Mouse (Mus musculus) hindbrain, embryonic 13.5 days (tissue): ENCODE measurements around the gene Fgf18. TPM values are rescaled to one million over a fixed set of nuclear protein-coding genes. Genes with fewer than 3 reads are reported as not detected.

Source experiments
- ATAC-seq: fragments of 200-750 bp; cut with Nextera tagmentation; 2 replicates; pipeline ENCODE4 v1.8.0; 2017; ENCODE audit warnings: moderate TSS enrichment; ENCODE audit not compliant: low FRiP score
- H3K27ac ChIP-seq: fragments of 300-500 bp; sonication (generic); 2 replicates; pipeline ENCODE4 v1.5.1; 2015; ENCODE audit warnings: inconsistent platforms, mild to moderate bottlenecking, moderate library complexity
- H3K27me3 ChIP-seq: fragments of 300-500 bp; sonication (generic); 2 replicates; pipeline ENCODE4 v1.6.1; 2015; ENCODE audit warnings: mild to moderate bottlenecking, inconsistent platforms
- H3K36me3 ChIP-seq: fragments of 300-500 bp; sonication (generic); 2 replicates; pipeline ENCODE4 v1.6.1; 2015; ENCODE audit warnings: mild to moderate bottlenecking, inconsistent platforms
- H3K4me1 ChIP-seq: fragments of 300-500 bp; sonication (generic); replicated peaks from 2 replicates; pipeline ENCODE4 v1.6.1; 2015; ENCODE audit warnings: inconsistent platforms
- H3K4me2 ChIP-seq: fragments of 300-500 bp; sonication (generic); 2 replicates; pipeline ENCODE4 v1.6.1; 2015; ENCODE audit warnings: inconsistent platforms, mild to moderate bottlenecking, moderate library complexity
- H3K4me3 ChIP-seq: fragments of 300-500 bp; sonication (generic); 2 replicates; pipeline ENCODE4 v1.5.1; 2015; ENCODE audit warnings: mild to moderate bottlenecking, inconsistent platforms
- H3K9ac ChIP-seq: fragments of 300-500 bp; sonication (generic); 2 replicates; pipeline ENCODE4 v1.6.1; 2015; ENCODE audit warnings: mild to moderate bottlenecking, inconsistent platforms
- H3K9me3 ChIP-seq: fragments of 300-500 bp; sonication (generic); 2 replicates; pipeline ENCODE4 v1.6.1; 2016; ENCODE audit warnings: inconsistent platforms
- WGBS: fragments of 180-500 bp; shearing (Covaris S2); methylation state at CpG from one replicate; pipeline ENCODE4 v1.1.7; 2015; 5-methylcytosine and 5-hydroxymethylcytosine counted together
- polyA plus RNA-seq: library from polyadenylated mRNA; unstranded; fragments of >200 nt; fragmentation: Nextera tagmentation; extraction: Ambion mirVana; gene quantifications from 2 replicates; pipeline ENCODE4 v1.2.1, GENCODE M21; 2015

The Fgf18 gene
- polyA plus RNA-seq, 1 experiment from 2014 or later: 4.8 TPM

DNA sequence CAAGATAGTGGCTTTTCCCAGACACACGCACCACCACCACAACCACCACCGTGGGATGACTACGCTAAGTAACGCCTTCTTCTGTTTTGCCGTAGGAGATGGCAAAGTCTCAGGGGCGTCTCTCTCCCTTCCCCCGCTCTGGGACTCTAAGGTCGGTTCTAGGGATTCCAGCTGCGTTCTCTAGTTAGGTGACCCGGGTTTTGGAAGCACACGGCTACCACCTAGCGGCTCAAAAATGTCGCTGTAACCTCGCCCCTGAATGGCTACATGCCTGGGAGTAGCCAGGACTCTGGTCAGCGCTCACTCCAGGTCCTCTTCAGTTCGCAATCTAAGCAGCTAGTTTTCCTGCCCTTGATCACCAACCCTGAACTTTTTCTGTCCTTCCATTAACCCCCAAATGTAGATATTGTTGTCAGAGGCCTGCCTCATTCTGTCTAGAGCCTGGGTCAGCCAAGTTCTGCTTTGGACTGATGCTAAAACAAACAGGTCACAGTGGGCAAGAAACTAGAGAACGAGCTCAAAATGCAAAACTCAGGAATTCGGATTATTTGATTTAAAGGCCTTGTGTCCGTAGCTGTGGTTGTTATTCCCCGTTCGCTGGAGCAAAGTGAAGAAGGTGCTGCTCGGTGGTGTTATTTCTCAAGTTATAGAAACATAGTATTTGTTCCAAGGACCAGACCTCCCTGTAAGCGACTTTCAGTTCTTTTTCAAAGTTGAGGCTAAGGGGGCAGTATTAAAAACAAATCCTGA lies 1.3 kb upstream of the Fgf18 start:
- Histone ChIP-seq H3K4me2 (peak overlapping the region; percentile 84), H3K27me3 (peaks cover 20% of the 10 kb centered on the region), H3K4me1 (peaks cover 46% of the 10 kb centered on the region), H3K27ac (peak overlapping the region; percentile 86), H3K4me3 (peak overlapping the region; percentile 64), H3K9ac (peak overlapping the region; percentile 85; the same call in 1 of the 2 replicates), H3K36me3 (peaks cover 37% of the 10 kb centered on the region), H3K9me3 (no peaks in the 10 kb centered on the region)
- 8% methylated on average over 23 of the region's 23 CpGs for WGBS
- peak; percentile 71 for ATAC-seq

DNA sequence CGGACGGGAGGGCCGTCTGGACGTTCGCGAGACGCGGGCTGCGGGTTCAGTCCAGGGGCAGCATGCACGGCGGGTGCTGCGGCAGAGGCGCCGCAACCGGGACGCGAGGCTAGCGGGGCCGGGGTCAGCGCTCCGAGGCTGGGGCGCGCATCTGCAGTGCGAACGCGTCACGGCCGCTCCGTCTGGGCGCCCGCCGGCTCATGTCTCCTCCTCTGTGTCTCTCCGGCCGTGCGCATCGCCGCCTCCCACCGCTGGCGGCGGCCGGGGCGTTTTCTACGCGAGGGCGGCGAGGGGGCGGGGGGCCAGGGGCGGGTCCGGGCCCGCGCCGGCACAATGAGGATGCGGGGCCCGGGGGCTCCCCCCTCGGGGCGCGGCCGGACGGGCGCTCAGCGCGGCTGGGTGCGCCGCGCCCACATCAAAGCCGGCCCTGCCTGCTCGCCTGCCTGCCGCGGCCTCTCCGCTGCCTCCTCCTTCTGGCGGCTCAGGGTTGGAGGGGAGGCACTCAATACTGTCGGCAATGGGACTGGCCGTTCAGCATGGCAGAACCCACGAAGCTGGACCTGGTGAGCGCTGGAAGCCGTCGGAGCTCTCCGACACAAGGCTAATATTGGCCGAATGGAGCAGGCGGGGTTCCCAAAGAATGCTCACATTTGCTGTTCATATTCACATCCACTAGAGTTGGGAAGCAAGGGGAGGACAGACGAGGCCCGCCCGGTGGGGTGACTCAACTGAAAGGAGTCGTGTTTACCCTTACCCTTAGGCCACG lies 555 bp upstream of the Fgf18 start:
- Histone ChIP-seq H3K27me3 (peaks cover 27% of the 10 kb centered on the region), H3K9me3 (no peaks in the 10 kb centered on the region), H3K4me2 (peak overlapping the region; percentile 84), H3K4me1 (peaks cover 50% of the 10 kb centered on the region), H3K9ac (peak overlapping the region; percentile 85), H3K4me3 (peak overlapping the region; percentile 64), H3K27ac (peak overlapping the region; percentile 86), H3K36me3 (peaks cover 29% of the 10 kb centered on the region)
- ATAC-seq: peak; percentile 73
- under 1% methylated on average over 74 of the region's 85 CpGs for WGBS

DNA sequence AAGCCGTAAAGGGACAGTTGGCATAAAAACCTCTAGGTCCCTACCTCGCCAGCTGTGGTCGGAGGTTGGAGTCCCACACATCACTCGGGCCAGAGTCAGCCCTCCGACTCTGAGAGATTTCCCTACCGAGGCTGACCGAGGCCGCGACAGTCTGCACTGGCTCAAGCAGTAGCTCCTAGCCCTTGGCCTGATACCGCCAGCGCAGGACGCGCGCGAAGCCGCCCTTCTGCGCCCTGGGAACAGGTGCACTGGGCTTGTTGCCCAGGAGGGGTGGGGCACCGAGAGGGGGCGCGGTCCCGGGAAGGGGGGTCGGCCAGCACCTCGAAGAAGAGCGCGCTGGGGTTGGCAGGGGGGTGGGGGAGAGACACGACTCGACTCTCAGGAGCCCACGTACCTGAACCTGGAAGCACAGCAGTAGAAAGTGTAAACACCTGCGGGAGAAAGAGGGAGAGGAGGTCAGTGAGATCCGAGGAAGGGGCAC lies 509 bp downstream of the Fgf18 start:
- H3K9me3 ChIP-seq: no peaks in the 10 kb centered on the region
- H3K27ac ChIP-seq: peak overlapping the region; percentile 86
- ATAC-seq: peak; percentile 14; the same call in 1 of the 2 replicates
- H3K4me1 ChIP-seq: peaks cover 50% of the 10 kb centered on the region
- peak overlapping the region; percentile 84 for H3K4me2 ChIP-seq
- peaks cover 34% of the 10 kb centered on the region for H3K27me3 ChIP-seq
- peak overlapping the region; percentile 85 for H3K9ac ChIP-seq
- H3K4me3 ChIP-seq: peak overlapping the region; percentile 64
- WGBS: 2% methylated on average over 30 of the region's 30 CpGs
- peaks cover 23% of the 10 kb centered on the region for H3K36me3 ChIP-seq

DNA sequence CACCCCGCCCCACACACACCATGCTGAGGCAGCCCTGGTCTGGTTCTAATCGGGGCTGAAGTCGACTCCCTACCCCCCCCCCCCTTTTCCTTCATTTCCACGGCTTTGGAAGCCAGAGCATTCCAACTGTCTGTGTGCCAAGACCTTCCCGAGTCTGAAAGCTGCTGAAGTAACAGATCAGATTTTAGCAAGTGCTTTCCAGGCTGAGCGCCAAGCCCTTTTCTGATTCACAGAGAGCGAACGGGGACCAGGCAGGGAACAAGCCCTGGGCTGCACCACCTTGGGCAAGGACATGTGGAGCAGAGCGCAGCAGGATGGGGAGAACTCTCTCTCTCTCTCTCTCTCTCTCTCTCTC lies 1.1 kb downstream of the Fgf18 start:
- Histone ChIP-seq H3K9me3 (no peaks in the 10 kb centered on the region), H3K4me3 (peak overlapping the region; percentile 64), H3K4me1 (peaks cover 50% of the 10 kb centered on the region), H3K36me3 (peaks cover 17% of the 10 kb centered on the region), H3K27me3 (peaks cover 34% of the 10 kb centered on the region), H3K4me2 (peak overlapping the region; percentile 84), H3K27ac (peak overlapping the region; percentile 30; the same call in 1 of the 2 replicates), H3K9ac (peak overlapping the region; percentile 24; the same call in 1 of the 2 replicates)
- WGBS: 3% methylated on average over 9 of the region's 9 CpGs
- no peak for ATAC-seq

DNA sequence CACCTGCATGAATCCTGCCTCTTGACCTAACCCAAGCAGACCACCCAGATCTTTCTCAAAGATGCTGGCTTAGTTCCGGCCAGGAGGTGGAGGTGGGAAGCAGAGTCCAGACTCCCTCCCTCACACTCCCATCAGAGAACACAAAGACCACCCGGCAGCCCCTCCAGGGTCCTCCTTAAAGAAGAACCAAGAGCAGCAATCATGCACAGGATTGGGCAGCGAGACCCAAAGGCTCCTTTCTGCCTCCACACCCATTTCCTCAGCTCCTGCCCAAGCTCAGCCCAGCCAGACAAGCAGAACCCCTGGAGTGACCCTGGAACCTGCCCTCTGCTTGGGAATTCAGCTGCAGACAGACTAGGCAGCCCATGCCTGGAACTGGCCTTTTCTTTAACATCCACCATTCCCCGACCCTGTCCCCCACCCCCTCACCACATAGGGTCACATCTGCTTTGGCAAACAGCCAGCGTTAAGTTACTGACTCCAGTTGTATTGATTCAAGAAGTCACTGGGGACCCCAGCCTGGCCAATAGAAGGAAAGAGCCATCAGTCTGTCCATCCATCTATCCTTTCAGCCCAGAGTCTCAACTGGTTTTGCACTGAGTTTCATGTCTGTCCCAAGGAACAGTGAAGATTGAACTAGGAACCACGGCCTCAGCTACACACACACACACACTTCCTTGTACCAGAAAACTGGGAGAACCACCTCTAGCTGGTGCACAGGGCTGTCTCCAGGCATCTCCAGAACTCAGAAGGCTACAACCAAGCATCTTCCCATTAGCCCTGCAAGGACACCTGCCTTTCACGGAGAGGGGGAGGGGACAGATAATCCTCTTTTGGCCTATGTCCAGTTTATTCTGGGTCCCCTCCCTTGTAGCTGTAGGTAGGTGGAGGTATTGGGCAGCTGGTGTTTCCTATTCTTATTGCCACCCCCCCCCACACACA lies 1.7 kb downstream of the Fgf18 start:
- peaks cover 50% of the 10 kb centered on the region for H3K4me1 ChIP-seq
- peaks cover 11% of the 10 kb centered on the region for H3K36me3 ChIP-seq
- H3K9ac ChIP-seq: peak overlapping the region; percentile 30; the same call in 1 of the 2 replicates
- no peaks in the 10 kb centered on the region for H3K9me3 ChIP-seq
- no peak for ATAC-seq
- H3K4me2 ChIP-seq: peak overlapping the region; percentile 84
- WGBS: 28% methylated on average over 7 of the region's 7 CpGs
- H3K4me3 ChIP-seq: peak overlapping the region; percentile 64
- H3K27ac ChIP-seq: peak overlapping the region; percentile 30; the same call in 1 of the 2 replicates
- H3K27me3 ChIP-seq: peaks cover 34% of the 10 kb centered on the region

DNA sequence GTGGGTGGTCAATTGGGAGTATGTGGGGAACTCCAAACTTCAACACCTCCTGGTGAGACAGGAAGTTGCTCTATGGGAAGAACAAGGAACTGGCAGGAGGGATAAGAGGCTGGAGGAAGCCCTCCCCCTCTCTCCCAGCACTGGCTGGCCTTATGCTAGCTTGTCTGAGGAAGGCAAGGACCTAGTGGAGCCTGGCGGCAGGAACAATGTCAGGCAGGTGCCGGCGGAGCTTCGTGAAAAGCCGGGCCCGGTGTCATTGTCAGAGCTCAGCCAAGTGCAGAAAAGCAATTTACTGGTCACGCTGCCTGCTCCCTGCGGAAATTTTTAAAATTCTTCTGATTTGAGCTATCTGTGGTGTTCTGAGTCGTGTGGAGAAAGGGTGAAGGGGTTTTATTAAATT lies 3.3 kb downstream of the Fgf18 start:
- 10% methylated on average over 9 of the region's 9 CpGs for WGBS
- no peak for ATAC-seq
- peak overlapping the region; percentile 23; the same call in 1 of the 2 replicates for H3K27ac ChIP-seq
- peaks cover 50% of the 10 kb centered on the region for H3K4me1 ChIP-seq
- peak overlapping the region; percentile 29 for H3K4me2 ChIP-seq
- 0 out of 2 replicates have a peak overlapping the region, but pooled peaks have one; percentile 15 for H3K9ac ChIP-seq
- H3K9me3 ChIP-seq: no peaks in the 10 kb centered on the region
- no peaks in the 10 kb centered on the region for H3K36me3 ChIP-seq
- no peak overlapping the region for H3K4me3 ChIP-seq
- peaks cover 41% of the 10 kb centered on the region for H3K27me3 ChIP-seq

DNA sequence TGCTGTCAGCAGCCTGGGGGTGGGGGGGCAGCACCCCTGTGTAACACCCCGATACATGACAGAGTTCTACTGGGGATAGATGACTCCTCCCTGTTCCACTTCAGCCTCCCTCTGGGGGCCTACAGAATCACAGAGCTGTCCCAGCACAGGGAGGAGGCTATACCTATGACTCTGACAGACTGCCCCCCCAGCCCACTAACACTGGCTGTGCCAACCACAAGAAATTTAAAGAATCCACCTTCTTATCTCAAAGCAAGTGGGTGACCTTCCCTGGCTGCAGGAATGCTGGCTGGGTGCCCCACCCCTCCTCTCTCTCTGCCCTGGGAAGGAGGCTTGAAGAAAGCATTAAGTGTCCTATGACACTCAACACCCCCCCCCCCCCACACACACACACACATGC lies 4.4 kb downstream of the Fgf18 start:
- Histone ChIP-seq H3K27me3 (peaks cover 41% of the 10 kb centered on the region), H3K36me3 (no peaks in the 10 kb centered on the region), H3K4me2 (no peak overlapping the region), H3K9ac (no peak overlapping the region), H3K27ac (no peak overlapping the region), H3K9me3 (no peaks in the 10 kb centered on the region), H3K4me1 (peaks cover 44% of the 10 kb centered on the region), H3K4me3 (no peak overlapping the region)
- no peak for ATAC-seq
- WGBS: 85% methylated on average over 1 of the region's 1 CpGs

DNA sequence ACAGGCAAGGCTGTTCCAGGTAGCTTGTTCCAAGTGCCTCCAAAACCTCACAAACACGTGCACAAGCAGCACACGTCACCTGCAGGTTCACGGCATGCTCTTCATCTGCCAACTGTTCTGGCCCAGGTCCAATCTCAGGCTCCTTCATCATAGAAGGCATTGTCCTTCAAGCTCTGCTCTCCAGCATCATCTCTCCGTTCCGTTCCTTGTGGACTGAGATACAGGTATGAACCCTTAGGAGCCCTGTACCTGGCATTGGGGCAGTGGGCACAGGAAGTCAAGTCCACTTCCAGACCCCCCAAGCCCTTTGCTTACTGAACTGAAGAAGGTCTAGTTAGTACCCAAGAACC lies 7.1 kb downstream of the Fgf18 start:
- peaks cover 23% of the 10 kb centered on the region for H3K4me1 ChIP-seq
- H3K9ac ChIP-seq: no peak overlapping the region
- no peaks in the 10 kb centered on the region for H3K9me3 ChIP-seq
- H3K36me3 ChIP-seq: no peaks in the 10 kb centered on the region
- WGBS: 88% methylated on average over 5 of the region's 5 CpGs
- ATAC-seq: no peak
- no peak overlapping the region for H3K27ac ChIP-seq
- no peak overlapping the region for H3K4me2 ChIP-seq
- peaks cover 36% of the 10 kb centered on the region for H3K27me3 ChIP-seq
- no peak overlapping the region for H3K4me3 ChIP-seq

DNA sequence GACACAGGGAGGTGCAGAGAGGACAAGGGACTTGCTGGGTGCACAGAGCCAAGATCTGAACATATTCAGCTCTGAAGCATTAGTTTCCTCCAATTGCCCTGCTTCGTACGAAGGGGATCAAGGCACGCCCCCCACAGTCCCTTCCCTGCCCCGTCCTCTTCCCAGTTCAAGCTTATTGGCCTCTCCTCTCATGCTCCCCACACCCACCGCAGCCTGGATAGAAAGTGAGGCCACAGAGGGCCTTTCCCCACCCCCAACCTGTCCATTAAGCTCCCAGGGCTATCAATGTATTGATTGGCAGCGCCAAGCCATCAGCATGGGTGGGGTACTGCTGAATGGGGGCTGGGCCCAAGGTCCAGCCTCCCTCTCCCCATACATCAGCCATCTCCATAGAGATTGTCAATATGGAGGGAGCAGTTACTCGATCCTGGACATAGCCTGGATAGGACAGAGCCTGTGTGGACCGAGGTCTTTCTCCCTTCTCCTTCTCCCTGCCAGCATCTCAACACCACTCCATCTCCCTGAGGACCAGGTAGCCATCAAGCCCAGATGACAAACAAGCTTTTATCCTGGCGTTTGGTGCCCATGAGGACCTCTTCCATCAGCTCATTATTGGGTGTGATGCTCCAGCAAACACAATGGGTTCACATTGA lies 7.6 kb downstream of the Fgf18 start:
- Histone ChIP-seq H3K9me3 (no peaks in the 10 kb centered on the region), H3K4me3 (no peak overlapping the region), H3K27ac (no peak overlapping the region), H3K27me3 (peaks cover 32% of the 10 kb centered on the region), H3K9ac (no peak overlapping the region), H3K4me1 (peaks cover 18% of the 10 kb centered on the region), H3K4me2 (no peak overlapping the region), H3K36me3 (no peaks in the 10 kb centered on the region)
- WGBS: 76% methylated on average over 9 of the region's 9 CpGs
- no peak for ATAC-seq

DNA sequence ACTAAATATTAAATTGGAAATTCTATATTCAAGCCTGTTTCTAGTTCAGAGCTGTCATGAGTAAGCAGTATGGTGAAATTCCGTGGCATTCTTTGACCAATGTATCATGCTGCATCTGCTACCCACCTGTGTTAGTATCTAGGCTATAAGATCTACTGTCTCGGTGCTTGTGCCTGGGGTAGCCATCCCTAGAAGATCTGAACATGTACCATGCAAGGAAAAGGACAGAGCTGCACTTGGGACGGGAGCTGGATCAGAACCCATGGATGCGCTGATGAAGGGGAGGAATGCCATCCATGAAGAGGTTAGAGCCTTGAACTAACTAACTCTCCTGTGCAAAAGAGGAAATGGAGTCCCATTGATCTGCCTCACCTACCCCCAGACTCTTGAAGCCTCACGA lies 8.5 kb downstream of the Fgf18 start:
- H3K9me3 ChIP-seq: no peaks in the 10 kb centered on the region
- H3K27ac ChIP-seq: no peak overlapping the region
- H3K4me2 ChIP-seq: no peak overlapping the region
- no peaks in the 10 kb centered on the region for H3K36me3 ChIP-seq
- ATAC-seq: no peak
- WGBS: 93% methylated on average over 5 of the region's 5 CpGs
- H3K4me3 ChIP-seq: no peak overlapping the region
- H3K9ac ChIP-seq: no peak overlapping the region
- H3K27me3 ChIP-seq: peaks cover 23% of the 10 kb centered on the region
- H3K4me1 ChIP-seq: peaks cover 9% of the 10 kb centered on the region

DNA sequence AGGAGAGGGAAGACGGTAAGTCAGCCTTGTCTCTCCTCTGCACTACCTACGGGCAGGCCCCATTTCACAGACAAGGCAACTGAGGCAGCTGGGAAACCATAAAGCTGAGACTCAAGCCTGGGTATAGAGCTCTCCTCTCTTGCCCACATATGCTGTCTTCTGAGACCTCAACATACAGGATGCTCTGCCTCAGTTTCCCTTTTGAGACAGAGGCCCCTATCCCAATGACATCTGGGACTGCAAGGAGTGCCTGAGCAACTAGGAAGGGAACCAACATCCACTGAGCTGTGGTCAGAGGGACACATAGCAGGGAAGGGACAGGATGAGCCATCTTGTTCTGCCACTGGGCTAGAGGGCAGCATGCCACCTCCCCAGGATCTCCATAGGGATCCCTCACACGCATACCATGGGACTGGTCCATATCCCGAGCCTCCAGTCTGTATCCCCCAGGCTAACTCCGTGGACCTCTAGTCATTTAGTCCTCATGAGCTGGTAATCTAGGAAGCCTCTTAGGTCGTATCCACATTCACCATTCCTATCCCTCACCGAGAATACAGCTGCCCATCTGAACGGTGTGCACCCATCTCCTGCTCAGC lies 12.7 kb downstream of the Fgf18 start:
- no peaks in the 10 kb centered on the region for H3K36me3 ChIP-seq
- H3K4me2 ChIP-seq: no peak overlapping the region
- no peak overlapping the region for H3K9ac ChIP-seq
- H3K27me3 ChIP-seq: 0 out of 2 replicates have a peak, but pooled peaks cover under 1% of the 10 kb centered on the region
- H3K27ac ChIP-seq: no peak overlapping the region
- H3K4me3 ChIP-seq: no peak overlapping the region
- H3K9me3 ChIP-seq: no peaks in the 10 kb centered on the region
- peaks cover 21% of the 10 kb centered on the region for H3K4me1 ChIP-seq
- 87% methylated on average over 8 of the region's 8 CpGs for WGBS
- ATAC-seq: no peak
